Mouse (Mus musculus) spleen, postnatal 4 days (tissue): ENCODE data around the gene Efna5.

Experiments used
- DNase-seq, 2 experiments: peaks; one replicate each; pipeline ENCODE4 v3.0.0; 2022; ENCODE audit warnings: low spot score in 2 of 2

The Efna5 gene

GRCm38 (mm10) chr17:62881176-62881790 lies at the start of gene Efna5:
TSS of gene Efna5 (minus strand) at chr17:62881317.
- peak; percentile 13 to 71 for DNase-seq

- no peak for DNase-seq
These were observed 34.2 kb upstream of the Efna5 start for GRCm38 (mm10) chr17:62915304-62915703.

DNA sequence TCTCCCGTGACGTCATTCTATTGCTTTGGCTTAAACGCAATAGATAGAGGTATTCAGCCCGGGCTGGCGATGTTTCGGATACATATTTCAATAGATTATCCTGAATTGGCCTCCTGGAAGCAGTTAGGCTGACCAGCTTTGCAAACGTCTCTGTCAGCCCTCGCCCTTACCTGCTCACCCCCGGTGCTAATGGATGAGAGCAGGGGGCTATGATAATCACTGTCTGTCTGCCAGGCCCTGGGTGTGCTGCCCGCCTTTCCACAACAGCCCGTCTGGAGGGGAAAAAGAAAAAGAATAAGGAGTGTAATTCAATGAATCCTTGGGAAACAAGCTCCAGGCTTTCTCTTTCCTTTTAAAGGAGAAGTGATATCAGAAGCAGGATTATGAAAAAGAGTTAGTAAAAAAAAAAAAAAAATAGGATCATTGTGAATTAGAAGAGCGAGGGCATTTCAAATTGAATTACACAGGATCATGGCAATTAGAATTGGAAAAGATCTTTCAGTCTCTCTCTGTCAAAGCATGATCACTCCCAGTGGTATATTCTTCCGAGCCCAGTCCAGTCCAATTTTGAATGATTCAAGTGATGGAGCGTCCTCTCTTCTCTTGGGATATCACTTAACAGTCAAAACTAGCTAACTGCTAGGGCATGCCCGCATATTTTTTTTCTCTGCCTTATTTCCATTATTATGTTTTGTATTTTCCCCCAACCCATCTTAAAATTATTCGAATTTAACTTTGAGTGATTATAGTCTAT lies 24.8 kb upstream of the Efna5 start:
- no peak for DNase-seq

GRCm38 (mm10) chr17:62899066-62899465 lies 17.9 kb upstream of the Efna5 start:
- no peak for DNase-seq

GRCm38 (mm10) chr17:62889991-62890390 lies 8.9 kb upstream of the Efna5 start:
- no peak for DNase-seq

DNA sequence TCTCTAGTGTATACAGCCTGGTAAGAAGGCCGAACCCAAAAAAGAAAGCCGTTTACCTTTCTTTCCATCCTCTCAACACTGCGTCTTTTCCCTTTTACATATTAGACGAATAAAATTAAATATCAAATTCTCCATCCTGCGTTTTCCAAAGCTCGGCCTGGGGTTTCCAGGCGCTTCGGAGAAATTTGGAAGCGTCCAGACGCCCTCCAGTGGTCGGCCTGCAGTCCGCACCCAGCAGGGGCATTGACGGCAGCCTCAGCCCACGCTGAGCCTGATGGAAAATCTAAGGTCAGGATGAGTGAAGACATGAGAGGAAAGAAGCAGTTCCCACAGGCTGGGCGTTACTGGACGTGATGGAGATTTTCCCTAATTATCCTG lies 3.0 kb upstream of the Efna5 start:
- DNase-seq, result peak; percentile 28 to 72

GRCm38 (mm10) chr17:62883476-62884128 lies 2.5 kb upstream of the Efna5 start:
- DNase-seq, result no peak

DNA sequence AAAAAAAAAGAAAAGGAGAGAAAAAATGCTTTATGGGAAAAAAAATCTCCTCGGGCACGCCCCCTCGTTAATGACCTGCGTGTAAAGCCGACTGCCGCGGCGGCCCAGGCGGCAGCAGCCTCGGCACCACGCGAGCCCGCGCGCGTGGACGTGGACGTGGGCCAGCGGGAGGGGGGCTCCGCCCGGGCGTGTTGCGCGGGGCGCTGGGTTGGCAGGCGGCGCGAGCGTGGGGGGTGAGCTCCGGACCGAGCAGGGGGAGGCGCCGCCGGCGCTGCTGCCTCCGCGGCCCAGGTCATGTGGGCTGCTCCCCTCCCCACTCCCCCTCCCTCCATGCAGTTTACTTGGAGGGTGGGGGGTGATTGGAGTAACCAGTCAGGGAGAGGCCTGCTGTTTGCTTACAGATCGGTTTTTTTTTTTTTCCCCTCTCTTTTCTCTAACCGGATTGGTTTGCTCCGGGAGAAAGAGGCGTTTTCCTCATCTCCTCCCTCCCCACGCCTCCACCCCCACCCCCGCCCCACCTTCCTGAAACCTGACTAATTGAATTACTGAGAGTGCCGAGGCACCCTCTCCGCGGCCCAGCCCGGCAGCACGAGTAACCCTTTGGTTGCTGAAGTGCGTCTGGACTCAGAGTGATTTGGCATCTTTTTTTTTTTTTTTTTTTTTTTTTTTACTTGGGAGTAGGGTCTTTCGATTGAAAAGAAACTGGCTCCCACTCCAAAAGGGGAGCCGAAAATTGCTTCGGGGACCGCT lies 1.8 kb upstream of the Efna5 start:
- DNase-seq, result peak; percentile 17 to 63

GRCm38 (mm10) chr17:62881791-62882725 lies 941 bp upstream of the Efna5 start:
- peak; percentile 24 to 70 for DNase-seq

GRCm38 (mm10) chr17:62880311-62881175 lies 574 bp downstream of the Efna5 start:
- peak; percentile 16 to 65 for DNase-seq

DNA sequence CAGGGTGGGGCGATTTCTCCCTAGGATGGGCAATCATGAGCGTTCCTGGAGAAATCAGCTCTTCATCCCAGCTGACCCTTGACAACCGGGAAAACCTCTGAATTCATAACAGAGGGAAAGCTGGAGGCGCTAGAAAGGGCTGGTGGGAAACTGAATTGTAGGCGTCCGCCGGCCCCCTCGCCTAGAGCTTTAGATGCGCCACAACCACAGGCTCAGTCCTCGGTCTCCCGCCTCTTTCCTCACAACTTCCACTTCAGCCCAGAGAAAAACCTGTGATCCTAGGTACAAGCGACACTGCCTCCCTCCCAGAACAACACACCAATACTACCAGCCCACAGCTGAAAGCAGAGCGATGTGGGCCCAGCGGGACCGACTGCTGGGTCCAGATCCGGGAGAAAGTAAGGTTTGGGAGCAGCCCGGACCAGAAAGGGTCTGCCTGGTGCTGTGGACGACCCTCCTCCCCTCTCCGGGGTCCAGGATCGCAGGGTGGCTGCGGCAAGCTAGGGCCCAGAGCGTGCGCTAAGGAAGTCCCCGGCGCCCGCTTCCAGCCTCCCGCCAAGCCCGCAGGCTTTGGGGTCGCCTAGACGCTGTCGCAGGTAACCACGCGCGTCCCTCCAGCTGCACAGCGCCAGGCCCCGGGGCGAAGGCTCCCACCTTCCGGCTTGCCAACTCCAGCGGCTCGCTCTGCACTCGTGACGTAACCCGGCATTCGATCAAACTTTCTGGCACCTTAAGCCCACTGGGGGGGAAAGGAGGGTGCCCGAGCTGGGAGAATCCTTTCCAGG lies 1.4 kb downstream of the Efna5 start:
- DNase-seq, result peak; percentile 16 to 69

GRCm38 (mm10) chr17:62875727-62876126 lies 5.4 kb downstream of the Efna5 start:
- no peak for DNase-seq

GRCm38 (mm10) chr17:62871928-62872327 lies 9.2 kb downstream of the Efna5 start:
- no peak for DNase-seq

DNA sequence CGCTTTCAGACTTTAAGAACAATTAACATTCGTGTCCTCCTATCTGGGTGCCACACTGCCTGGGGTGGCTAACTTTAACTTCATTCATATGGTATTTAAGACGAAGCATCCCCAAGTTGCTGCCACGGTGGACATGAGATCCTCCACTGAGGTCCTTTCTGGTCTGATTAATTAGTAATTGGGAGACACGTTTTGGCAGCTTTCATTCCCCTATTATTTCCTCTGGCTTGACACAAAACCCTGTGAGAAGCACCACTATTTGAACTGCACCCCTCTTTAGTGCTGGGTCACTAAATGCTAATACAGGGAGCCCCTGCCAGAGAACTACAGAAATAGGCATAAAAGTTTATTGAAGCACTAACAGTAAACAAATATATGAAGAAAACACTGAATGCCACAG lies 9.9 kb downstream of the Efna5 start:
- no peak for DNase-seq

DNA sequence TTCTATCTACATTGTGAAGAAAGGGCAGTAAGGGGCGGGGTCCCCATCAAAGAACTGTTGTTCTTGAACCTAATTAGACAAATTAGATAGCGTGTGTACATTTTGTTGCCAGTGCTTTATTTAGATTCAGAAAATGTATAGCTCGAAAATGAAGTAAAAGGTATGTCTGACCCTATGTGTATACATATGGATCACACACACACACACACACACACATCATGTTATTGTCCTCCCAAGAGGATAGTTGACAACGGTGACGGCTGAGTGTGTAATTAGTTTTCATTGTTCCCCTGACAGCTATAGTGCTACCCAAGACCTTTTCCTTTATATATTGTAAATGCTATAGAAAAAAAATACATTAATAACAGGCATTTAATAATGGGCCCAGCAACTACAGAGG lies 10.7 kb downstream of the Efna5 start:
- DNase-seq, result no peak

GRCm38 (mm10) chr17:62864966-62865365 lies 16.2 kb downstream of the Efna5 start:
- DNase-seq, result peak in 1 of 2 experiments; percentile 49

DNA sequence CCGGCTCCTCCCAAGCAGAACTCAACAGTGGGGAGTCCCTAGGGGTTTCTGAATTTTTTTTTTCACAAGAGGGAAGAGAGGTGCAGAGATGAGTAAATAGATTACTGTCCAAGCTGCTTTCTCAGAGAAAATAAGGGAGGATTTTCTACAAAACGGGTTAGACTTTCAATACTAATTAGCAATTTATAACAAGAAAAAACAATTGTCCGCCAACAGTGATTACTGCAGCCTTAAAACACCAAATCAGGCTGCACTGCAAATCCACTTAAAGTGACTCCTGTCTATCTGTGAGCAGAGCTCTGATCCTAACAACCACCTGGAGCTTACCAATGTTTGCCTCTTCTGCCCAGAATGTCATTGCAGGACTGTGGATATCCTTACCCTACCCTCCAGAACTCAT lies 18.1 kb downstream of the Efna5 start:
- DNase-seq, result no peak

DNA sequence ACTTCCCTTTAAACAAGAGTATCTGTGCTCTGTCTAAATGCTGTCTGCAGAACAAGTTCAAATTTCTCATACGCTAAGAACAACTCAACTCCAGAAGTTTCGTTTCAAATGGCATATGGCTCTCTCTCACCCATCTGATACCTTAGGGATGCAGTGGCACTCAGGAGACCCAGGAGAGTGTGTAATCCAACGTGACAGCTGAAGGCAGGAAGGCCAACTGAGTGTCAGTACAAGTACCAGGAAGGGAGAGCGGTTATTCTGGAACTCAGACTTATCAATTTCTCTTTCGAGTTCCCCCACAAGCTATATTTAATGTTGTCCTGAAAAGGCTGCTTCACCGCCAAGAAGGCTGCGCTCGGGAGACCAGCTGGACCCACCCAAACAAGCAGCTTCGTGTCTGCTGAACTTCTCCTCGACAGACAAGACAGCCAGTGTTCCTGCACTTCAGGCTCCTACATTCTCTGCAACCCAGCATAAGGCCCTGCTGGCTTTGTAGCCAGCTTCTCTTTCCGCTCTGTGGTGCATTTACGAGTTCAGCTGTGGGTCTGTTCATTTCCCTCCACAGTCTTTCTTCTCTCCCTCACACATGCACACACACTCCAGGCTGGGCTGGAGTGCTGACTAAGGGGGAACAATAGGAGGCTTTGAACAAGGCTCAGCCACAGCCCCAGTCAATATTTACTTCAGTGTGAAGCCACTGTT lies 18.7 kb downstream of the Efna5 start:
- peak in 1 of 2 experiments; percentile 62 for DNase-seq

- no peak for DNase-seq
These were observed 23.8 kb downstream of the Efna5 start for GRCm38 (mm10) chr17:62857275-62857674.
